Mouse (Mus musculus): ENCODE data around the gene Ano10.
"Not testable (repeated sequence)": the region's sequence is repeated elsewhere in the genome, so short reads cannot be mapped to it uniquely, and the experiment has no call there.

DNA sequence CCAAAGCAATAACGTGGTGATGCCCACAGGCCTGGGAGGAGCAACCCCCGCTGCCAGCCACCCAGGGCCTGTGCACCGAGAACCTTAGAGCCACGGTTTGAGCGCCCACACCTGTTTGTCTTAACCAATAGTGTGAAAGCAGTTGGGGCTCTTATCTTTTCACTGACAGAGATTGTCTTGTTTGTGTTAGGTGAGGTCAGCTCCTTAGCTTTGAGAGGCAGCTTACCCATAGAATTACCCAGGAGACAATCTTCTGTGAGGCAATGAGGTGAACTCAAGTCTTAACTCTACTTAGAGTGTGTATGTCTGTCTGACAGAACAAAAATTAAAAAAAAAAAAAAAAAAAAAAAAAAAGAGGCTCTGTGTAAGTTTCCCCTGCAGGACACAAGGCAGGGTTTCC lies 126.5 kb downstream of the Ano10 start:
- TF ChIP-seq CTCF, POLR2A (IDR thresholded peaks at IDR 0.05; ENCODE audit: insufficient read depth, low read depth, low read length): not testable (repeated sequence)

Data from olfactory bulb, adult 2 months (tissue).